Mouse (Mus musculus): ENCODE measurements around the gene Fam122c.
"Not testable (repeated sequence)": the region's sequence is repeated elsewhere in the genome, so short reads cannot be mapped to it uniquely, and the experiment has no call there.

Fam122c gene

DNA sequence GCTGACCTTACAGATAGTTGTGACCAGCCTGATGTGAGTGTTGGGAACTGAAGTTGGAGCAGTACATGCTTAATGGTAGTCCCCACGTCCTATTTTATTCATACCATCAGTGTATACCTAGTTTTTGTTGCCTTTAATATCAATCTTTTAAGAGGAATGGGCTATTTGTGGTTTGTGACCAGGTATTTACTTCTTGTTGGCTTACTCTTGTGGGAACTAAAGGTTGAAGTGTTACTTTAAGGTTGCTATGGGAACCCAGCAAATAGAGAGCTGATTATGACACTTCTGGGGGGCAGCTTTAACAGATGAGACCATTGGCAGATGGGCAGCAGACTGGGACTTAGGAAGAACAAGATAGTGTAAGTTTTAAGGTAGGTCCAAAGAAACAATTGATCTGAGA is at the start of gene Fam122c:
Fam122c (plus strand) TSS at position 301 of the 400 bp plus-strand sequence.
- no peak for DNase-seq

DNA sequence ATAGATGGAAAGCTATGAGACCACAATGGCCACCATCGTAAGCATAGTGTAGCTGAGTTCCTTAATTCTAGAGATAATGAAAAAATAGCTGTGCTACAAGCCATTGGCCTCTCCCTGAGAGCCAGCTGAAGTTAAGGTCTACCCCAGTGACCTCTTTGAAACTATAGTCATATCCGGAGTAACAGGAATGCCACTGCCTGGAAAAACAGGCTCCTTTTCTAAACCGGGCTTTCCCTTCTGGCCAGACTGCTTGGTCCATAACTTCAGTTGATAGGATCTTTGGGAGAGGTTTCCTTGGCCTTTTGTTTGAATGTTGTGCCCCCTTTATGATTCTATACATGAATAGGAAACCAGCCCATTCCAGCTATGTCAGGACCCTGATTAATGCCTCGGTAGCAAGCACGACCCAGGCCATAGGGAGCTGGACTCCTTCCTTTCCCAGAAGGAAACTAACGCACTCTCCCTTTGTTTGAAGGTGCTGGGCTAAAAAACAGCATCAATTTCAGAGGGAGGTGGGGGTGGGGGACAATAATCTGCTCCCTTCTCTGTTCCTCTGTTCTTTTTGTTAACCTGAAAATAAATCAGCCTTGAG is 48.8 kb upstream of the Fam122c start:
- DNase-seq: no peak

GRCm38 (mm10) chrX:53231965-53232364 is 41.3 kb upstream of the Fam122c start:
- no peak for DNase-seq

DNA sequence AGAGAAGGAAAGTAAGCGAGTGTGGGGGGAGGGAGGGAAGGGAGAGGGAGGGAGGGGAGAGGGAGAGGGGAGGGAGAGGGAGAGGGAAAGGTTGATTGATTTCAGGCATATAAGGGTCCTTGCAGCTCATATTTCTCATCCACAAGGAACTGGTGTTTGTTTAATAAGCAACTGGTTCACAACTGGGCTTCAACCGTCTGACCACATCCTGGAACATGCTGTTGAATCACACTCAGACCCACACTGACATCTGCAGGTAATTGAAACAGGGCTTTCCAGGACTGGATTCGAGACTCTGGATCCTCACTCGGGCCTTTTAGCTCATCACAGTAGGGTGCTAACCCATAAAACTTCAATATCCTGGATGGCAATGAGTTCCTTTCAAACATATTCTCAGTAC is 39.5 kb upstream of the Fam122c start:
- DNase-seq: no peak

GRCm38 (mm10) chrX:53236404-53236803 is 36.8 kb upstream of the Fam122c start:
- no peak for DNase-seq

GRCm38 (mm10) chrX:53237971-53238370 is 35.3 kb upstream of the Fam122c start:
- DNase-seq: no peak

- DNase-seq: no peak
Observed at GRCm38 (mm10) chrX:53240011-53240410, 33.2 kb upstream of the Fam122c start, which contains the start of gene Plac1. Gene Plac1, minus strand, starts transcription at chrX:53240111.

DNA sequence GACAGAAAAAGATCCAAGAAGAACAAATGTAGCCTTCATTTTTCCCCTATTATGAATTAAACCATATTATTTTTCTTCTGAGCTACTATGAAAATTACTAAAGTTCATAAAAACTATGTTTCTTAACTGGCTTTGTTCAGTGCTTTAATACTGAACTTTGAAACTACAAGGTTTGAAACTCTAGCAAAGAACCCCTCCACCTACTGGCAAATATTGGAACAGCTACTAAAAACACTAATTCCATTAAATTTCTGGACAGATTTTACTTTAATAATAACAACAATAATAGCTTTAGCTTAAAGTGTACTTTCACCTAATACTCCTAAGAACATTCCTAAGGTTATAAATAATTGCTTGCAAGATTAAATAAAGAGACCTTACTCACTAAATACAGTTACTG is 18.0 kb upstream of the Fam122c start:
- DNase-seq: no peak

DNA sequence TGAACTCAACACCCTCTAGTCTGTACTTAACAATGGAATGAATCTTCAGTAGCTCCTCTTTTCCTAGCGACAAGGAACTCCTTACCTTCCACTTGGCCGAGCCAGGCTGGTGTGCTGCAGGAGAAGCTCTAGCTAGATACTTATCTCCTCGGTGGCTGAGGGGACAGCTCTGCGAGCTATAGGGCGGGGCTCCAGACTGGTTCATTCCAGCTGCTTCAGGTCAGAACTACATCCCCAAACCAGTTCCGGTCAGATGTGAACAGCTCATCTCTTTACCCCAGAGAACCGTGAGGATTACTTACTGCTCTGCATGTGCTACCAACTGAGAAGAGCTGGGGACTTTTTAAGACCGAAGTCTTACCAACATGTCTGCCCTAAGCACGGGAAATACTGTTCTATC is 7.0 kb upstream of the Fam122c start:
- DNase-seq: no peak

- DNase-seq: peak; percentile 49
Observed at GRCm38 (mm10) chrX:53268856-53269255, 4.4 kb upstream of the Fam122c start.

DNA sequence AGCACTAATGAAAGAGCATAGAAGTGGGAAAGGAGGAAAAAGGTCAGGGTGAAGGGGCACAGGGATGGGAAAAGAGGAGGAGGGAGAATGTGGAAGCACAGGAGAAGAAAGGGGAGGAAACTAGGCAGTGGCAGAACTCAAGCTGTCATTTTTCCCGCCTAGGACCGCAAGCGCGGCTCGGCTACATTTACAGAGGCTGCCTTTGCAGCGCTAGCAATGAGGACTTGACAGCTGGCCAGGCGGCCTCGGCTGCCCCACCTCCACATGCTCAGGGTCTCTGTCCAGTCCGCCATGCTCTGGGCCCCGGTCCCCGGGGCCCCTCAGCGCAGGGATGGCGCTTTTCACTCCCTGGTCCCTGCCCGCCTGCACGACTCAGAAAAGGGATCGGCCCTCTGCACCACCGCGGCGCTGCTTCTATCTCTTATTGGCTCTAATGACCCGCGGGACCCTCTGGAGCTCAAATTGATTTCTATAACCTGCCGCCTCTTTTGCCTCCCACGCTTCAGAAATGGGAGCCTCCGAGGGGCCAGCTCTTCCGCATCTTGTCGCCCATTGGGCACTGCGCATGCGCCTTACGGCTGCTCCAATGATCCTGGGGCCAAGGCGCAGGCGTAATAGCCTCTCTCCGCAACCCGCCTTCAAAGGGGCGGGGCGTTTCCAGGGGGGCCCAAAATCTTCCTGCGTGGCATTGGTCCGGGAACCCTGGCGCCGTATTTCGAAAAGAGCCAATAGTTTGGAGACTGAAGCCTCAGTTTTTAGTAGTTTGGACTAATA is 3.7 kb upstream of the Fam122c start, which contains the start of gene Fam122b:
Fam122b (minus strand) TSS at position 517 of the 774 bp plus-strand sequence.
- DNase-seq: peak; percentile 90

GRCm38 (mm10) chrX:53270063-53270432 is 3.2 kb upstream of the Fam122c start:
- no peak for DNase-seq

GRCm38 (mm10) chrX:53271628-53272027 is 1.6 kb upstream of the Fam122c start:
- DNase-seq: not testable (repeated sequence)

GRCm38 (mm10) chrX:53287924-53288323 is 14.7 kb downstream of the Fam122c start:
- DNase-seq: no peak

DNA sequence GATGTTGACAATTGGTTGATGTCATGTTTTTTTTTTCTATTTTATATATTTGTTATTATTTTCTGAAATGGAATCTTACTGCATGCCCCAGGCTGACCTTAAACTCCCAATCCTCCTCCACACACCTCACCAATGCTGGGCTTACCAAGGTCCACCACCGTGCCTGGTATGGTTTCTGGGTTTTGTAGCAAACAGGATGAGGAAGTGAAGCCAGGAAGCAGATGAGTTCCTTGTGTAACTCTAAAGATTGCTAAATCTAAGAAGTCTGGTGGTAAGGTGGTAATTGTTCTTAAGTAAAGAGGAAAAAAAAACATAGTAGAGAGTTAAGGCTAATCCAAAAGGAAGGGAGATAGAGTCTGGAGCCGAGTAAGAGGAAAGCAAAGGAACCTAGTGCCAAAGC is 47.3 kb downstream of the Fam122c start:
- DNase-seq: no peak

- DNase-seq: no peak
Observed at GRCm38 (mm10) chrX:53321111-53321510, 47.9 kb downstream of the Fam122c start.

DNA sequence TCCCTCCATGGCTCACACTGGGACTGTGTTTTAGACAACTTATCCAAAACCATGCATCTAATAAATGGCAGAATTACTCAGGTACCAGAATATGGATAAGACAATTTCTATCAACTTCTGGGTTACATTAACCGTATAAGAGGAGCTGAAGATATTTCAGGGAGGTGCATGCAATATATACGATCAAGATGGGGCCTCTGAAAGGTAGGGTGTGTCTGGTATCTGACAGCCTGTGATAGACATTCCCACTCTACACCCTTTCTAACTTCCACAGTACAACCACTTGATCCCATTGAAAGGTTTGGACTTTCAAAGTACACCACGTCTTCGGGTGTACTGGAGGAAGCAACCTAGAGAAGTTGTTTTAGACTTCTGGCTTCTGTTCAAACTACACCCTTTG is 57.2 kb downstream of the Fam122c start:
- no peak for DNase-seq

- DNase-seq: no peak
Observed at GRCm38 (mm10) chrX:53337355-53337754, 64.1 kb downstream of the Fam122c start.

GRCm38 (mm10) chrX:53341531-53341930 is 68.3 kb downstream of the Fam122c start:
- peak; percentile 28 for DNase-seq

GRCm38 (mm10) chrX:53348374-53348773 is 75.2 kb downstream of the Fam122c start:
- DNase-seq: no peak

- DNase-seq: no peak
Observed at GRCm38 (mm10) chrX:53364668-53365383, 91.6 kb downstream of the Fam122c start.

GRCm38 (mm10) chrX:53369534-53370365 is 96.5 kb downstream of the Fam122c start:
- DNase-seq: peak; percentile 17

DNA sequence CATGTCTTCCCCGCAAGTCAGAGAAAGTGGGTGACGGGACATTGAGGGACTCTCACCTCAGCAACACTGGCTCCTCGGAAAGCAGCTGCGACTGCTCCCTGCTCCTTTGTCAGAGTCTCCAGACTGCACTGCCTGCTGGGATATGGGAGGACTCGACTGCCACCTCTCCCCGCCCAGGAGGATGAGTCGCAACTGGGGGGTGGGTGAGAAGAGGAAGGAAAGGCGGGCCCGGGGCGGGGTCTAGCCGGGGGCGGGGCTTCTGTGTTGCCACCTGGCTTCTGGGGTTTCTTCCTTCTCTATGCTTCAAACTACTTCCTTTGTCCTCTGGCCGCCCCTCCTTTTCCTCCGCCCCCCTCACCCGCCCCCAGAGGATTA is 97.1 kb downstream of the Fam122c start, which contains the start of gene Mospd1:
Mospd1 (minus strand) TSS at position 137 of the 375 bp plus-strand sequence.
- DNase-seq: peak; percentile 81

Data from cerebellum, adult 9-10 months (tissue).